Mouse (Mus musculus): Measurements from ENCODE around the gene Rangap1.
"Not testable (repeated sequence)": the region's sequence is repeated elsewhere in the genome, so short reads cannot be mapped to it uniquely, and the experiment has no call there.

The Rangap1 gene

DNA sequence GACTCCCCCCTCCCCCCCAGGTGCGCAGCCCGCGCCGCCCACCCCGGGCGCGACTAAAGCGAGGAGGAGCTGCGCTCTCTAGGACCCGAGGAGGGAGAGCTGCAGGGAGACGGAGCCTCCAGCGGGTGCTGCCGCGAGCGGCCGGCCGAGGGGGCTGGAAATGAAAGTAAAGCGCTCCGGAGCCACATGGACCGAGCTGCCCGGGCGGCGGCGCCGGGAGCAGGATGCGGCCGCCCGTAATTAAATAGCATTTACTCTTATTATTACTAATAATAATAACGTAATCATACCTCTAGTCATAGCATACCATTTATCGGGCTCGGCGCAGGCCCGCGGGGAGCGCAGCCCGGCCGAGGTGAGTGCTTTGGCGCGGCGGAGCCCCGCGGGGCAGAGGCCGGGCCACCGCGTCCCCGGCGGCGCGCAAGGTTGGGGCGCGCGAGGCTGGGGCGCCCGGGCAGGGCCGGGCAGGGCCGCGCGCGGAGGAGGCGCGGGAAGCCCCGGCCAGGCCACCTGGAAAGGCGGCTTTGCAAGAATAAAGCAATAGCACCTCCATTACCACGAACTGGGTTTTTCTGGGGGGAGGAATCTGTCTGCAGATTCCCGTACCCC is at the start of gene Rangap1, which contains the start of gene Zc3h7b:
Rangap1 (minus strand) TSS at position 539 of the 609 bp plus-strand sequence.
Zc3h7b (plus strand) TSS at position 66 of the 609 bp plus-strand sequence.
- DNase-seq (ENCODE audit: low spot score) = peak; percentile 83

DNA sequence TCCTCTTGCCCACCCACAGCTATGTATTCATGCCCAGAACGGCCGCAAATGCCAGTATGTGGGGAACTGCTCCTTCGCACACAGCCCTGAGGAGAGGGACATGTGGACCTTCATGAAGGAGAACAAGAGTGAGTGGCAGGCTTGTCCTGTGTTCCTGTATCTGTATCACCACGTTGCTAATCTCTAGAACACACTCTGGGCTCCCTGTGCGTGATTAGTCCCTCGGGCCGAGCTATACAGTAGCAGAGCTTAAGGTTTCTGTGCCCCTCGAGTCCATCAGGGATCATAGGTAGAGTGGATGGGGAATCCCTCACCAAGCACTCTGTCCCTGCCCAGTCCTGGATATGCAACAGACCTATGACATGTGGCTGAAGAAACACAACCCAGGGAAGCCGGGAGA is 47.1 kb upstream of the Rangap1 start:
- no peak for DNase-seq (ENCODE audit: low spot score)

DNA sequence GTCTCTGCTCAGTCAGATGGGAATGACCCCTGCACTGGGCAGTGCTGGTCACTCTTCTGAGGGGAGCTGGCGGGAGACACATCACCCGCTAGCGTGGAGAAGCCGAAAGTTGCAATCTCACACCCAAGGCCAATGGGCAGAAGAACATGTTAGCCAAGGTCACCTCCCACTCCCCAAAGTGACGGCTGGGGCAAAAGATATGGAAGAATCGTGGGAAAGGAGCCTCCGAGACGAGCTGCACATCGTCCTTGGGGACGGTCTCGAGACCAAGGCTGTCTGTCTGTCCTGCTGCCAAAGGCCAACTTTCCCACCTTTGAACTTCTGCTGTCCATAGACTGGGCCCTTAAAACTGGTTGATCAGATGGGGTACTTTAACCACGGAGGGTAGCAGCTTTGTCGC is 42.2 kb upstream of the Rangap1 start:
- DNase-seq (ENCODE audit: low spot score) = no peak

DNA sequence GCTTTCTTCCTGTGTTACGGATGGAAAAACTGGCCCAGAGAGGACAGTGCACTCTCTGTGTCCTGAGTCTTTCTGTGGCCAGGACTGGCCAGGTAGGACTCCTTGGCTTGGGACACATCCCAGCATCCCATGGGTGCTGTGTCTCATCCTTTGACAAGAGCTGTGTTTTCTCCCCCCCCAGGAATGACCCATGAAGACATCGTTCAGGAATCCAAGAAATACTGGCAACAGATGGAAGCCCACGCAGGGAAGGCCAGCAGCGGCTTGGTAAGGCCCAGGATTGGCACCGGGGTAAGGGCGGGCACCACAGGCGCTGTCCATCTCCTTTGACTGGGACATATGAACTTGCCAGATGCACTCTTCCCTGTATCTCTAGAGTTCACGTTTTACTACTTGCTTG is 40.4 kb upstream of the Rangap1 start:
- no peak for DNase-seq (ENCODE audit: low spot score)

DNA sequence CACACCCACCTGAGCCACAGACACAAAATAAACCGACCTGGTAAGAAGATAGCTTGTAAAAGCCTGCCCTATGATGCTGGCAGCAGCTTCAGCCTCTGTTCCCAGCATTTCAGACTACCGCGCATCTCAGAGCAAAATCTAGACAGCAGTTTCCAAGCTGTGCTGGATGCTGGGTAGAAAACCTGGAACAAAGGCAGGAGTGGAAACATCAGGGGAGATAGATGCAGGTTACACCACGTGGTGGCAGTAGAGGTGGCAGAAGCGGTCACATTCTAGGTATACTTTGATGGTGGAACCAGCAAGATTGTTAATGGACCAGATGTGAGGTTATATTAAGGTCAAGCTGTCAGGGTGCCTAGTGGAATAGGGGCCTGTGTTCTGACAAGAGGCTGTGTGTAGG is 39.4 kb upstream of the Rangap1 start:
- DNase-seq (ENCODE audit: low spot score) = no peak

DNA sequence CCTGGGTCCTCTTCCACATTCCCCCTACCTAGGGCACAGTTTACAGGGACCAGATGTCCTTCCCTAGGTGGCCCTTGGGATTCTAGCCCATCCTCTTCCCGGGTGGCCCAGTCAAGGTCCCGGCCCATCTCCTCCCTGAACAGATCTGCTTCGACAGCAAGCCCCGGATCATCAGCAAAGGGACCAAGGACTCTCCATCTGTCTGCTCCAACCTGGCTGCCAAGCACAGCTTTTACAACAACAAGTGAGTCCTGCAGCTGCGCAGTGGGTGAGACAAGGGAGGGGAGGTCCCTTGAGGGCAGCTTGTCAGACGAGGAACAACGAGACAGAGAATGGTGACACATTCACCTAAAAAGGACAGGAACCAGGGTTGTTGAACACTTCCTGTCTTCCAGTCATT is 36.5 kb upstream of the Rangap1 start:
- DNase-seq (ENCODE audit: low spot score) = no peak

DNA sequence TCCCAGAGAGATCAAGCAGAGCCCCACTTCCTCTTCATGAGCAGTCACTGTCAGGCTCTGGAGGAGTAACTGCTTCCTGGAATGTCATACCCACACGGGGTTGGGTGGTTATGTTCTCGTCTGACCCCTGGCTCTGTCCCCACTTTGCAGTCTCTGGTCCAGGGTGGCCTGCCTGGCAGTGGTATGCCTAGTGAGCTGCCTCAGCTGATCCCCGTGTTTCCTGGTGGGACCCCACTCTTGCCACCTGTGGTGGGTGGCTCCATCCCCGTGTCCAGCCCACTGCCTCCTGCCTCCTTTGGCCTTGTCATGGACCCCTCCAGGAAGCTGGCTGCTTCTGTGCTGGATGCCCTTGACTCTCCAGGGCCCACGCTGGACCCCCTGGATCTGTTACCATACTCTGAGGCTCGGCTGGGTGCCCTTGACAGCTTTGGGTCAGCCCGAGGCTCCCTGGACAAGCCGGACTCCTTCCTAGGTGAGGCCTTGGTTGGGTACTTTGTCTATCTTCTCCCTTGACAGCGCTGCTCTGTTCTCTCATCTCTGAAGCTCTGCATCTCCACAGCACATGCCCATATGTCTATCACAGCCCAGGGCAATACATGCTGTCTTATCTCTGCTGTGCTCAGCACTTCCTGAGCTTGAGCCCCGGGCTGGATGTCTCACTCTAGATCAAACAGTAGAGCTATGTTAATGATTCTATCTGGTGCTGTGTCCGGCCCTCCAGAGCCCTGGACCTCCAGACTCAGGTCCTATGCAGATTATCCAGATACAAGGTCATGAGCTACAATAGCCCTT is 31.5 kb upstream of the Rangap1 start:
- no peak for DNase-seq (ENCODE audit: low spot score)

DNA sequence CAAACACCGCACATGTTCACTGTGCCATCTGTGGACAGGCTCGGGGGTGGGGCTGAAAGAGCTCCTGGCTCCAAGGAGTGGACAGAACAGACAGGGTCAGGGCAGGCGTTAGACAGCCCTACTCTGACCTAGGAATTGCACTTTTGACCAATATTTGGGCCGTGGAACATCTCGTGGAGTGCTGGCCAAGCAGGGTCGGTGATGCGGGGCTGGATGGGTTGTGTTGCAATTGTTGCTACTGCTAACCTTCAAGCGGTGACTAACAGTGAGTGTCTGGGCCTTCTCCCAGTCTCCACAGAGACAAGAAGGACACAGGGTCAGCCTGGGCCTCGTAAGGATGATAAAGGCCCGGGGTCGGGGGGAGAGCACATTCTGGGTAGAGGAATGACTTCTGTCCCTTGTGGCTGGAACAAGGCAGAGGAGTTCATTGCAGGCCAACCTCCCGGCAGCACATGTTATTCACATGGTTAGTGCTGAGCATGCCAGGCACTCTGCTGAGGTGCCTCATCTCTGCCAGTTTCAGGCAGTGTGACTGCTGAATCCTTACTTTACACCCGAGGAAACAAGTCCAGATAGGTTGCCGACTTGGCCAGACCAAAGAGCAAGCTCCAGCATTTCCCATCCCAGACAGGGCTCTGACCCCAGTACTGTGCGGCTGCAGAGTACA is 29.3 kb upstream of the Rangap1 start:
- DNase-seq (ENCODE audit: low spot score) = no peak

DNA sequence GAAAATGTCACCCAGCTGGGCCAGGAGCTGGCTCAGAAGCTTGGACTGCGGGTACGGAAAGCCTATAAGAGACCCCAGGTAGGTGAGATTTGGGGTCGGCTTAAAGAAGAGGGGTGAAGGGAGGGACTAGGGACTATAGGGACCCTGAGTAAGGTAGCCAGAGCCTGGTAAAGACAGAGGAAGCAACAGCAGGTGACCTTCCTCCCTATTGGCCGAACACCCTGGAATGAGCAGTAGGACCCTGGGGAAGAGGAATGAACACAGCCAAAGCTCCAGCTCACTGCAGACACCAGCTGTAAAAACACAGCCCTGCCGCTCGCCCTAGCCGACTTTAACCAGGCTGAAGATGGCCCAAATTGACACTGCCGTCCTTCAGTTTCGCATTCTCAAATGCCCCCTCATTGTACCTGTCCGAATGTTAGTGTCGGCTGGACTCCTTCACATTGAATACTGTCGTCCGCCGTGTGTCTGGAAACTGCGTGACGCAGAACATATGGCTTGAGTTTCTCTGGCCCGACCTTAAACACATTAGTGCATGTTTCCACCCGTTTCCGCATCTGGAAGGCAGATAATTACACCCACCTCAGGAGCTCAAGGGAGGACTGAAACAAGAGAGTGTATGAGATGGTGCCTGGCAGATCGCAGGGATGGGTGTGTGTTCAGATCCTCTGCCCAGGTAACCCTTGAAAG is 27.2 kb upstream of the Rangap1 start:
- no peak for DNase-seq (ENCODE audit: low spot score)

DNA sequence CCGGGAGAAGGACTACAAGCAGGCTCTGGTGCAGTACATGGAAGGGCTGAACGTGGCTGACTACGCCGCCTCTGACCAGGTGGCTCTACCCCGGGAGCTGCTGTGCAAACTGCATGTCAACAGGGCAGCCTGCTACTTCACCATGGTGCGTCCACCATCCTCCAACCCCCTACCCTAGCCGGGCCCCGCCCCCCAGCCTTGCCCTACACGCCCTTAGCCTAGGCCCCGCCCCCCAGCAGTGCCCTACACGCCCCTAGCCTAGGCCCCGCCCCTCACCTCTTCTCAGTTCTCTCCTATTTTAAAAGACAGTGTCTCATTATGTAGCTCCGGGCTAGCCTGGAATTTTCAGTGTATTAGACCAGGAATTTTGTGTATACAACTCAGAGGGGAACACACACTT is 23.7 kb upstream of the Rangap1 start:
- DNase-seq (ENCODE audit: low spot score) = peak; percentile 71

DNA sequence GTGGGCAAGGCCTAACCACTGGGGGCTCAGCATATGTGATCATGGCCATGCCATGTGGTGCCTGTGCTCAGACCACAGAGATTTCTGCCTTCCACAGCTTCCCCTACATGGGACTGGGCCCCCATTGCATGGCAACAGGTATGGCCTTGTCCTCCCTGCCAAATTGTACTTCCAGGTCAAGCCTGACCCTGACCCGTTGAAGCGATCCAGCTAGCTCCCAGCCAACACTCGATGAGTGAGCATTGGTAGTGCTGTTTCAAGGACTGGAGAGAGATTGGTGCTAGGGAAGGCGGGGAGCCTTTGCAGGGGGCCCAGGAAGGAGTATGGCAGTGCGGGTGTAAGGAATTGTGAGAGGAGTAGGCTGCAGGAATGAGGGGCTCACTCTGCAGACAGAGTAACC is 21.1 kb upstream of the Rangap1 start:
- DNase-seq (ENCODE audit: low spot score) = no peak

DNA sequence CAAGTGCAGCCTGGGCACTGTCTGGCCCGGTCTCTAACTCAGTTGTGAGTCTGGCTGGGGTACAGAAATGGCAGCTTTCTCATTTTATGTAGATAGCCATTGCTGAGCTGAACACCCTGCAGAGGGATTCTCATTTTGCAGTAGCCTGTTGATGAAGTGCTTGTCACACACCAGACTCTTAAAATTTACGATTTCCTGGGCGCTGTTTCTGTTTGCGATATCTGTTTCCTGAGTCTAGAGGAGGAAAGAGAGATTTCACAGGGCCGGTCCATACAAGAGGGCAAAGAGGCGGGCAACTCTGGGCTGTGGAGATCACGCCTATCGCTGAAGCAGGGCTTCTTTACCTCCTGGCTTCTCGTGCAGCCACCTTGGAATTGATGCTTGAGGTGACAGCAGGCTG is 20.3 kb upstream of the Rangap1 start:
- DNase-seq (ENCODE audit: low spot score) = no peak

DNA sequence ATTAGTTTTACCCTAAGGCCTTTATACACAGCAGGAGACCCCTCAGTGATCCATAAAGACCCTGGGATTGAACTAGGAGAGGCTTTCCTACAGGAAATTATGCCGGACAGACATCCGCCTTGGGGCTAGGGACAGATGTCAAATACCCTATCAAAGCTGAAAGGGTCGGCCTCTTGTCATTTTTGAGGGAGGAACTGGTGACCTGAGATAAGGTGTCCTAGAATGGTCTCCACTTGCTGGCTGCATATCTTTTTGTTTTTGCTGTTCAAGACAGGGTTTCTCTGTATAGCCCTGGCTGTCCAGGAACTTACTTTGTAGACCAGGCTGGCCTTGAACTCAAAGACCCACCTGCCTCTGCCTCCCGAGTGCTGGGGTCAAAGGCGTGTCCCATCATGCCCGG is 19.2 kb upstream of the Rangap1 start:
- no peak for DNase-seq (ENCODE audit: low spot score)

DNA sequence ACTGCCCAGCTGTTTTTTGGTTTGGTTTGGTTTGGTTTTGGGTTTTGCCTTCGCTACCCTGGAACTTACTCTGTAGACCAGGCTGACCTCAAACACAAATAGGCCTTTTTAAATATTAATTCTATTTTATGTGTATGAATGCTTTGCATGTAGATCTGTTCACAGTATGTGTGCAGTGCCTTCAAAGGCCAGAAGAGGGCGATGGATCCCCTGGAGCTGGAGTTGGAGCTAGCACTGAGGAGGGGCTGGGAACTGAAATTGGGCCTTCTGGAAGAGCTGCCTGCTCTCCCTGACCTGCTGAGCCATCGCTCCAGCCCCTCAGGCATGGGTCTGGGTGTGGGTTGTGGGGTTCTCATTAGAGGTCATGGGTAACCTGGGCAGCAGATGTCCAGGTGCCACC is 16.6 kb upstream of the Rangap1 start:
- DNase-seq (ENCODE audit: low spot score) = no peak

DNA sequence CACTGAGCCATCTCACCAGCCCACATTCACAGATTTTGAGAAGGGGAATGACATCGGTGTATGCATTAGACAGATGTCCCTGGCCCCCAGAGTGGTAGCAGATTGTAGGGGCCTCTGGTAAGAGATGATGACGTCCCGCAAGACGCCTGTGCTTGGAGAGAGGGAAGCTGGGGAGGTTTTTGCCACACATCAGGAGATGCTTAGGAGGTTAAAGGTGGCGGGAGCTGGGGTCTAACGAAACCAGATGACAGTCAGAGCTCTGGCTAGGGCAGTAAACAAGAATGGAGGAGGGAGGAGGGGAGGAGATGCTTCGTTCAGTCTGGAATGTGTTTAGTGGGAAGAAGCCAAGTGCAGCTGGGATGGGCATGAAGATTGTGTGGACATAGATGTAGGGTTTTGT is 16.1 kb upstream of the Rangap1 start:
- no peak for DNase-seq (ENCODE audit: low spot score)

DNA sequence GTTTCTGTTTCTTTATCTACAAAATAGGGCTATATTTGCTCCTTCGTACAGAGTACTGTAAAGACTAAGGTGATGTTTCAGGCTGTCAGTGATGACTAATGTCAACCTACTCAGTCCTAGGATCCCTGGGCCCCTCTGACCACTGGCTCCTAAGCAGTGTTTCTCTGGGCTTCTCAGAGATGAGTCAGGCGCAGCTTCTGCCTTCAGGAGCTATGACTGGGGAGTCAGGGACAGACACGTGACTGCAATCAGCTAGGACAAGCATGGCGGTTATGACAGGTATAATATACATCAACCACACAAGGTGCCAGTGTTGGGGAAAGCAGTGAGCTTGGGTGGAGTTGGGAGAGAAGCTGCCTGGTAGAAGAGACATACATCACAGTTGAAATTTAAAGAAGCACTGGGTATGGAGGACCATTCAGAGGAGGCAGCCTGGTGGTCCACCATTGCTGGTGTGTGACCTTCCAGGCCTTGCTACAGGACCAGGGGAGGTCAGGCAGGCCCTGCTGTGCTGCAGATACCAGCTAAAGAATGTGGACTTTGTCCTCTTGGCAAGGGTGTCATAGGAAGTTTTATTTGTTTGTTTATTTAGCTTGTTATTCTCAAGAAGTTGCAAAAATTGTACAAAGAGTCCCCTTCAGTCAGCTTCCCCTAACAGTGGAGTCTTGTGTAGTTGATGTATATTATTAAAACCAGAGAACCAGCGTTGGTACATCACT is 15.2 kb upstream of the Rangap1 start:
- no peak for DNase-seq (ENCODE audit: low spot score)

DNA sequence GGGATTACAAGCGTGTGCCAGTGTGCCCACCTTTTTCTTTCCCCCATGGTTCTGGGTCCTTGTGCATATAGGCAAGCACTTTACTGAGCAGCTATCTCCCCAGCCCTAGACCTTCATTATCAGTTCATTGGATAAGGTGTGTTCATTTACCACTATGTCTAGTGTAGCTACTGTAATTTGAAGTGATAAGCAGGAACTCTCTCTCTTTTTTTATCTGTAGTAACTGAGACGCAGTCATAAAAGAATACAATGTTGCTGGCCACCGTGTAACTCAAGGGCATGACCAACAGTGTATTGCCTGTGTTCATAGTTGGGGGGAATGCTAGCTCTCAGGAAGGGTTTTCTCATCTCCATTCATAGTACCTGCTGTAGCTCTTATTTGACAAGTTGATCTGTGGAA is 14.2 kb upstream of the Rangap1 start:
- no peak for DNase-seq (ENCODE audit: low spot score)

DNA sequence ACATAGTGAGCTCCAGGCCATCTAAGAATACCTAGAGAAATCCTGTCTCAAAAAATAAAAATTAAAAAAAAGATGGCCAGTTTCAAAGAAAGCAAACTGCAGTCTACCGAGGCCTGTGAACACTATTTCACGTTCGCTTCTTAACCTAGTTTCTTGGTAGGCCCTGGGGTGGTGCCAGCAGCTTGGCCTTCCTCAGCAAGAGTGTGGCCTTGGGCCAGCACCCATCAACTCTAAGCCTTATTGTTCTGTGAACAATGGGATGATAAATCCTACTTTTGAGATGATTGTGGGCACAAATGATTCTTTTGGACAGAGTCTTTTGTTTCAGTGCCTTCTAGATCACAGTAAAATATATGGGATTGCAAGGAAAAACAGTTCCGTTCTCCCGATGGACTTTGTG is 13.4 kb upstream of the Rangap1 start:
- DNase-seq (ENCODE audit: low spot score) = peak; percentile 84

DNA sequence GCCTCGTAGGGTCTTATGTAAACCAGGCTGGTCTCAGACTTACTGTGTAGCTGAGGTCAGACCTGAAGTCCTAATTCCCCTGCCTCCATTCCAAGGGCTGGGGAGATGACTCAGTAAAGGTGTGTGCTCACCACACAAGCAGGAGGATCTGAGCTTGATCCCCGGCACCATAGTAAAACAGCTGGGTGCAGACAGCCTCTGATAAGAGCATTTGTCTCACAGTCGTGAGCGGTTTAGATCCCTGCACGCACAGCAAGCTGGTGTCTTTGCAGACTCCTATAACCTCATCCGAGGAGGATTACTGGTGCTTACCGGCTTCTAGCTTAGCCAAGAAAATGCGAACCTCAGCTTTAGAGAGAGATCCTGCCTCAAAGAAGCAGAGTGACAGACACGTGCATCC is 8.3 kb upstream of the Rangap1 start:
- no peak for DNase-seq (ENCODE audit: low spot score)

DNA sequence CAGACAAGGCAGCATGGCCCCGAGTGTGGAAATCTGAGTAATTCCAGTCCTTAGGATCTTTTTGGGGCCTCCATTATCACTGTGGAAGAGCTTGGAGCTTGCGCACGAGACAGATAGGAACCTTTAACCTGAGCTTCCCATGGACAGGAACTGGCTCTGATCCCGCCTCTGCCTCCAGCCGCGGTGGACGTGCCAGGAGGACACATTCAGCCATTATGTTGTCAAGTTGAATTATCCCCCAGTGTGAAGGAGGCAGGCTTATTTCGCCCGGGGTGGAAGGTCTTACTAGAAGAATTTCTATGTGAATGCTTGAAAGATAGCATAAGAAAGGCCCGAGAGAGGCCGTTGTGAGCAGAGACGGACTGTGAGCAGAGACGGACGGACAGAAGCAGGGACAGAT is 4.4 kb upstream of the Rangap1 start:
- DNase-seq (ENCODE audit: low spot score) = no peak

DNA sequence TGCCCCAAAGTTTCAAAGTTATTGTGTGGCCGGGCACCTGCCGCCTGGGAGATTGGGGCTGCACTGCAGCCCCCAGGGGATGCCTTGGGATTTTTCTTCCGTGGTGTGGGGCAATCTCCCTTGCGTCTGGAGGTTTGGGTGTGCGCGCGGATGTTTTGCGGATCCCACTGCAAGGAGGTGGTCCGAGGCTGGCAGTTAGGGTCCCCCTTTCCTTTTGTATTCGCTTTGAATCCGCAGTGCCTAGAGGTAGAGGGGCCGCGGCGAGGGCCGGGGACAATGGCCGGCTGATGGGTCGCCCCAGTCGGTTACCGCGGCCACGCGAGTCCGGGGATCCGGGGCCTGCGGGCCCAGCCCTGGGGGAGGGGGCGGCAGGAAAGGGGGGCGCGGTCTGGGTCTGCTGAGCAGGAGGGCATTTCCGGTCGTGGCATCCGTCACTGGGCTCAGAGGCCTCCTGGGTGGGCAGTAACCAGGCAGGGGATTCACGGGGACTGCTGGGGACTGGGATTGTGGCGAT is 328 bp upstream of the Rangap1 start:
- peak; percentile 87 for DNase-seq (ENCODE audit: low spot score)

DNA sequence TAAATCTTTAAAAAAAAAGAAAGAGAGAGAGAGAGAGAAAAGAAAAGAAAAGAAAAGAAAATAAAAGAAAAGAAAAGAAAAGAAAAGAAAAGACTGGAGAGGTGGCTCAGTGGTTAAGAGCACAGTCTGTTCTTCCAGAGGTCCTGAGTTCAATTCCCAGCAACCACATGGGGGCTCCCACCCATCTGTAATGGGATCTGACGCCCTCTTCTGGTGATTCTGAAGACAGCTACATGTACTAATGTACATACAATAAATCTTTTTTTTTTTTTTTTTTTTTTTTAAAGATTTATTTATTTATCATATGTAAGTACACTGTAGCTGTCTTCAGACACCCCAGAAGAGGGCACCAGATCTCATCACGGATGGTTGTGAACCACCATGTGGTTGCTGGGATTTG is 3.0 kb downstream of the Rangap1 start:
- not testable (repeated sequence) for DNase-seq (ENCODE audit: low spot score)

Data from testis, postnatal 10 days (tissue).